ENCODE assay signal across 22 mouse cellular contexts in genomic region chr9:55009692-55010091, GRCm38 (mm10). TPM values are rescaled to one million over a fixed set of nuclear protein-coding genes. Genes with fewer than 3 reads are reported as not detected.
A peak's percentile ranks its signal among the peaks of the same experiment; 100 is the strongest.
DNase-seq lines count a peak whose midpoint lies in the region; ATAC-seq and TF ChIP-seq lines count a peak whose summit lies in the region.
"Had no signal": no experiment of that assay in that cellular context is flagged by ENCODE, and none has a peak within 500 bp of the region (broad histone marks: within the 10 kb centered on the region; RNA-seq: fewer than 3 reads in every experiment).

No protein-coding gene starts in this region.

- no peaks in the 10 kb centered on the region for H3K36me3 ChIP-seq in G1E (replicated peaks)
- peaks cover 3% of the 10 kb centered on the region for H3K36me3 ChIP-seq in midbrain, embryonic 13.5 days

- H3K27me3 ChIP-seq in G1E (ENCODE audit: insufficient read depth, low read length): peaks cover 3% of the 10 kb centered on the region; the same call in 1 of the 2 replicates
- no peaks in the 10 kb centered on the region for H3K27me3 ChIP-seq in midbrain, embryonic 13.5 days

- ATAC-seq in G1E (ENCODE audit: extremely low read depth, insufficient number of reproducible peaks, low FRiP score, poor library complexity, severe bottlenecking): peak; percentile 72
- no peak for ATAC-seq in midbrain, embryonic 13.5 days
- ATAC-seq: activated CD4-positive, CD25-positive, alpha-beta regulatory T cell, adult 4 months; CD4-positive, CD25-positive, alpha-beta regulatory T cell, adult 4 months; Patski had no signal

- H3K4me3 ChIP-seq in G1E (ENCODE audit: low read depth, low read length): no peak overlapping the region; the same call in 1 of the 2 replicates
- no peak overlapping the region for H3K4me3 ChIP-seq in midbrain, embryonic 13.5 days (replicated peaks)

- H3K4me2 ChIP-seq in midbrain, embryonic 13.5 days (replicated peaks): no peak overlapping the region

- H3K4me1 ChIP-seq in G1E (ENCODE audit: insufficient read depth, low read depth, low read length): peaks cover 33% of the 10 kb centered on the region
- no peaks in the 10 kb centered on the region for H3K4me1 ChIP-seq in midbrain, embryonic 13.5 days (replicated peaks)

- intact Hi-C loops in heart, postnatal 25 days (cut with DNase I): no loop called here

- WGBS in midbrain, embryonic 13.5 days: 91% methylated on average over 2 of the region's 2 CpGs

- no peak overlapping the region for H3K27ac ChIP-seq in midbrain, embryonic 13.5 days

- TF ChIP-seq CTCF in G1E (IDR thresholded peaks at IDR 0.05; ENCODE audit: low read depth, low read length): no peak

- H3K9me3 ChIP-seq in G1E (replicated peaks): no peaks in the 10 kb centered on the region
- H3K9me3 ChIP-seq in midbrain, embryonic 13.5 days: no peaks in the 10 kb centered on the region

- H3K9ac ChIP-seq in midbrain, embryonic 13.5 days (replicated peaks): no peak overlapping the region

- peak; percentile 53 for DNase-seq in heart, adult 11 months
- no peak for DNase-seq in heart, postnatal 25 days (ENCODE audit: low spot score)
- no peak for DNase-seq in G1E (ENCODE audit: low spot score)
- DNase-seq: adrenal gland, adult 2 months; adrenal gland, adult 8-10 months; adrenal gland, postnatal 10 days; adrenal gland, postnatal 14 days; adrenal gland, postnatal 25 days; adrenal gland, postnatal 36 days; B cell, adult 2 months; cerebellum, adult 11 months; cerebellum, adult 11-12 months; cerebellum, adult 18-20 months; cerebellum, adult 2 months had no signal

RNA-seq across cellular contexts. Expression of gene Chrna3, which starts 16.7 kb away (rescaled TPM):
- not detected for total RNA-seq in heart, postnatal 25 days (2021)
- total RNA-seq in G1E (2014; fragmentation: Nextera tagmentation) (not detected in 2 replicates), G1E (2017) (0.05 and 0.12 TPM in 2 replicates)
- not detected in 2 replicates for polyA plus RNA-seq in G1E (2012)
- polyA plus RNA-seq in midbrain, embryonic 13.5 days (2015; fragmentation: Nextera tagmentation; extraction: Ambion mirVana): 10.6 and 11.5 TPM in 2 replicates
- total RNA-seq: CH12.LX, MEL had no signal
- polyA plus RNA-seq: activated CD4-positive, CD25-positive, alpha-beta regulatory T cell, adult 4 months; C2C12; CD4-positive, CD25-positive, alpha-beta regulatory T cell, adult 4 months had no signal

RNA-seq across cellular contexts. Expression of gene Chrna5, which starts 29.0 kb away (rescaled TPM):
- not detected for total RNA-seq in heart, postnatal 25 days (2021)
- total RNA-seq in G1E (2014; fragmentation: Nextera tagmentation) (1.4 and 2.9 TPM in 2 replicates), G1E (2017) (0.33 and 0.76 TPM in 2 replicates)
- polyA plus RNA-seq in G1E (2012): 0.16 and 0.32 TPM in 2 replicates
- polyA plus RNA-seq in midbrain, embryonic 13.5 days (2015; fragmentation: Nextera tagmentation; extraction: Ambion mirVana): 2.9 and 4.0 TPM in 2 replicates
- total RNA-seq: CH12.LX, MEL had no signal
- polyA plus RNA-seq: activated CD4-positive, CD25-positive, alpha-beta regulatory T cell, adult 4 months; C2C12; CD4-positive, CD25-positive, alpha-beta regulatory T cell, adult 4 months had no signal

RNA-seq across cellular contexts. Expression of gene Chrnb4, which starts 38.9 kb away (rescaled TPM):
- not detected for total RNA-seq in heart, postnatal 25 days (2021)
- total RNA-seq in G1E (2014; fragmentation: Nextera tagmentation) (not detected in 2 replicates), G1E (2017) (0.06 and 0.22 TPM in 2 replicates)
- polyA plus RNA-seq in G1E (2012): not detected in 2 replicates
- polyA plus RNA-seq in midbrain, embryonic 13.5 days (2015; fragmentation: Nextera tagmentation; extraction: Ambion mirVana): 0.89 and 0.99 TPM in 2 replicates
- total RNA-seq: MEL had no signal
- polyA plus RNA-seq: activated CD4-positive, CD25-positive, alpha-beta regulatory T cell, adult 4 months; CD4-positive, CD25-positive, alpha-beta regulatory T cell, adult 4 months had no signal

RNA-seq across cellular contexts. Expression of gene AY074887, which starts 58.9 kb away (rescaled TPM):
- total RNA-seq in heart, postnatal 25 days (2021): not detected
- total RNA-seq in G1E (2014; fragmentation: Nextera tagmentation) (1.4 TPM in 1 of 2 replicates, not detected in the other), G1E (2017) (not detected in 2 replicates)
- not detected in 2 replicates for polyA plus RNA-seq in G1E (2012)
- polyA plus RNA-seq in midbrain, embryonic 13.5 days (2015; fragmentation: Nextera tagmentation; extraction: Ambion mirVana): 1.1 and 1.2 TPM in 2 replicates
- total RNA-seq: adrenal gland, adult 18-20 months; adrenal gland, adult 2 months; adrenal gland, adult 8-10 months; adrenal gland, postnatal 10 days; adrenal gland, postnatal 14 days; adrenal gland, postnatal 25 days; adrenal gland, postnatal 36 days; CH12.LX; MEL had no signal
- polyA plus RNA-seq: activated CD4-positive, CD25-positive, alpha-beta regulatory T cell, adult 4 months; adrenal gland, adult 2 months; CD4-positive, CD25-positive, alpha-beta regulatory T cell, adult 4 months; cerebellum, adult 2 months had no signal

RNA-seq across cellular contexts. Expression of gene Psma4, which starts 59.1 kb away (rescaled TPM):
- total RNA-seq in heart, postnatal 25 days (2021): 100 to 1,000 TPM; 127 TPM
- total RNA-seq in G1E (2014; fragmentation: Nextera tagmentation) (203 and 219 TPM in 2 replicates), G1E (2017) (293 and 307 TPM in 2 replicates)
- 12.3 and 15.5 TPM in 2 replicates for polyA plus RNA-seq in G1E (2012)
- polyA plus RNA-seq in midbrain, embryonic 13.5 days (2015; fragmentation: Nextera tagmentation; extraction: Ambion mirVana): 272 and 282 TPM in 2 replicates
